Mouse (Mus musculus) lung, postnatal 0 days (tissue): ENCODE results near the gene Rtn2. TPM values are rescaled to one million over a fixed set of nuclear protein-coding genes. Genes with fewer than 3 reads are reported as not detected.

ENCODE experiments used
- ATAC-seq: fragments of 200-750 bp; cut with Nextera tagmentation; 2 replicates; pipeline ENCODE4 v1.8.0; 2017; ENCODE audit warnings: moderate library complexity
- DNase-seq: peaks from one replicate; pipeline ENCODE4 v3.0.0-alpha.2; 2016; ENCODE audit warnings: low spot score
- H3K27ac ChIP-seq: fragments of 300-500 bp; sonication (generic); 2 replicates; pipeline ENCODE4 v1.5.1; 2014; ENCODE audit warnings: antibody characterized with exemption, mild to moderate bottlenecking, low read length, mixed read lengths
- H3K27me3 ChIP-seq: fragments of 300-500 bp; sonication (generic); replicated peaks from 2 replicates; pipeline ENCODE4 v1.6.1; 2014; ENCODE audit warnings: low read length, mixed read lengths; ENCODE audit not compliant: insufficient read depth
- H3K36me3 ChIP-seq: fragments of 300-500 bp; sonication (generic); 2 replicates; pipeline ENCODE4 v1.6.1; 2014; ENCODE audit warnings: low read length, mixed read lengths; ENCODE audit not compliant: insufficient read depth
- H3K4me1 ChIP-seq: fragments of 300-500 bp; sonication (generic); 2 replicates; pipeline ENCODE4 v1.6.1; 2014; ENCODE audit warnings: antibody characterized with exemption, low read depth, low read length, mixed read lengths; ENCODE audit not compliant: insufficient read depth
- H3K4me2 ChIP-seq: fragments of 300-500 bp; sonication (generic); replicated peaks from 2 replicates; pipeline ENCODE4 v1.6.1; 2014; ENCODE audit warnings: low read depth, mild to moderate bottlenecking, low read length, moderate library complexity, mixed read lengths
- H3K4me3 ChIP-seq: fragments of 300-500 bp; sonication (generic); 2 replicates; pipeline ENCODE4 v1.5.1; 2014; ENCODE audit warnings: low read depth, low read length
- H3K9ac ChIP-seq: fragments of 300-500 bp; sonication (generic); replicated peaks from 2 replicates; pipeline ENCODE4 v1.6.1; 2014; ENCODE audit warnings: low read depth, mild to moderate bottlenecking
- H3K9me3 ChIP-seq: fragments of 300-500 bp; sonication (generic); 2 replicates; pipeline ENCODE4 v1.6.1; 2016; ENCODE audit warnings: low read length, mixed read lengths
- CTCF ChIP-seq: IDR thresholded peaks from 2 replicates; pipeline ENCODE4 v1.5.1; 2016; ENCODE audit warnings: antibody characterized with exemption, mild to moderate bottlenecking
- EP300 ChIP-seq: IDR thresholded peaks from 2 replicates; pipeline ENCODE4 v1.6.1; 2016; ENCODE audit warnings: antibody characterized with exemption, mild to moderate bottlenecking, control low read depth
- WGBS: fragments of 180-500 bp; shearing (Covaris S2); extraction: QIAGEN DNeasy Blood & Tissue Kit; methylation state at CpG from one replicate; pipeline ENCODE4 v1.1.7; 2014; 5-methylcytosine and 5-hydroxymethylcytosine counted together
- polyA plus RNA-seq: library from polyadenylated mRNA; unstranded; fragments of >200 nt; fragmentation: Nextera tagmentation; extraction: Ambion mirVana; gene quantifications from 2 replicates; pipeline ENCODE4 v1.2.1, GENCODE M21; 2015

The Rtn2 gene
- polyA plus RNA-seq, 1 experiment from 2014 or later: 26.6 TPM

- 0 out of 2 replicates have a peak overlapping the region, but pooled peaks have one; percentile 5 for H3K9ac ChIP-seq
- H3K4me3 ChIP-seq: no peak overlapping the region
- peak overlapping the region; percentile 22; the same call in 1 of the 2 replicates for H3K4me2 ChIP-seq
- peaks cover 16% of the 10 kb centered on the region; the same call in 1 of the 2 replicates for H3K4me1 ChIP-seq
- TF ChIP-seq EP300 (no peak), CTCF (no peak)
- DNase-seq (peak; percentile 36), ATAC-seq (peak; percentile 3; the same call in 1 of the 2 replicates)
- H3K36me3 ChIP-seq: peaks cover 14% of the 10 kb centered on the region
- WGBS: 46% methylated on average over 10 of the region's 10 CpGs
- no peaks in the 10 kb centered on the region for H3K9me3 ChIP-seq
- H3K27ac ChIP-seq: peak overlapping the region; percentile 72
- H3K27me3 ChIP-seq: no peaks in the 10 kb centered on the region
Measured at GRCm38 (mm10) chr7:19265928-19266822, 16.2 kb upstream of the Rtn2 start.

DNA sequence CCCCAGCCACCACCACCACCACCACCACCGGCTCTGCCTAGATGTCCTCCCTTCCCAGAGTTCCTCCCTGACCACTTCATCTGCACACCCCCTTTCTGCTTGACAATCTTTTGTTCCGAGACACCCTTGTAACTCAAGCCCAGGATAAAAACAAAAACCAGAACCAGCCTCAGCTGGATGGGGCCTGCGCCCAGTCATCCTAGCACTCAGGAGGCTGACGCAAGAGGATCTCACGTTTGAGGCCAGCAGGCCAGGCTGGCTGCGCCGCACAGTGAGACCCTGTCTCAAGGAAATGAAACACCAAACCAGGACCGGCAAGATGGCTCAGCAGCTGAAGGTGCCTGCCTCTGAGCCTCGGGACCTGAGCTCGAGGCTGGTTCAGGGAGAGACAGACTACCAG, 15.4 kb upstream of the Rtn2 start:
- no peaks in the 10 kb centered on the region for H3K27me3 ChIP-seq
- peaks cover 10% of the 10 kb centered on the region; the same call in 1 of the 2 replicates for H3K36me3 ChIP-seq
- peaks cover 16% of the 10 kb centered on the region; the same call in 1 of the 2 replicates for H3K4me1 ChIP-seq
- H3K4me3 ChIP-seq: no peak overlapping the region
- peak overlapping the region; percentile 22; the same call in 1 of the 2 replicates for H3K4me2 ChIP-seq
- DNase-seq (peak; percentile 79), ATAC-seq (no peak)
- TF ChIP-seq EP300 (no peak), CTCF (no peak)
- no peak overlapping the region for H3K9ac ChIP-seq
- H3K27ac ChIP-seq: peak overlapping the region; percentile 72
- WGBS: 31% methylated on average over 10 of the region's 10 CpGs
- H3K9me3 ChIP-seq: no peaks in the 10 kb centered on the region

DNA sequence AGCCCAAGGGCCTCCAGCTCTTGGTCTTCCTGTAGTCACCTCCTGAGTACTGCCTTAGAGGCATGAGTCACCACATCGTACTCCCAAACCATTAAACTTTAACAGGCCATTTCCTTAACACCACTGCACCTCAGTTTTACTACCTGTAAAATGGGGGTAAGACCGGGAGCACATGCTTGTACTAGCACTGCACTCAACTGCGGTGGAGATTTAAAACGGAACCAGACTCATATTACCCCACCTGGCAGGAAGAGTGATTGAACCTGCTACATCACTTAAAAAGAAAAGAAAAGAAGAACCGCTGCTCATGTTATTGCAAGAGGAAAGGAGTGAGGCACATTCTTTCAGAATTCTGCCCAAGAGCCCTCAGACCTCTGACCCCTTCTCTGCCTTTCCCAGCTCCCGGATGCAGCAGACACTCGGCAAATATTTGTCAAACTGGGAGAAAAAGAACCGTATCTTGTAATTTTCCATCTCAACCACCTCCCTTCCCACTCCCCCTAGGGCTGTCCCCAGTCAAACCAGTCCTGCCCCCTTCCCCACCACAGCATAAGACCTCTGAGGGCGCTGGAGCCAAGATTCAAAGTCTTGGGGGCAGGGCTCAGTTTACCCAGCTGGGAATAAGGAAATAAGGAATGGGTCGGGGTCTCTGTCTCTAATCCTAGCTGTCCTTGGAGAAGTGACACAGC, 13.3 kb upstream of the Rtn2 start:
- Histone ChIP-seq H3K9me3 (no peaks in the 10 kb centered on the region), H3K4me2 (peak overlapping the region; percentile 91), H3K4me1 (peaks cover 20% of the 10 kb centered on the region; the same call in 1 of the 2 replicates), H3K9ac (peak overlapping the region; percentile 78), H3K36me3 (no peaks in the 10 kb centered on the region; the same call in 1 of the 2 replicates), H3K4me3 (peak overlapping the region; percentile 90), H3K27me3 (no peaks in the 10 kb centered on the region), H3K27ac (peak overlapping the region; percentile 95)
- peak; percentile 90 for DNase-seq
- no peak for TF ChIP-seq EP300
- no peak for TF ChIP-seq CTCF
- WGBS: 7% methylated on average over 10 of the region's 10 CpGs
- ATAC-seq: peak; percentile 39

- TF ChIP-seq EP300 (no peak), CTCF (no peak)
- peaks cover 20% of the 10 kb centered on the region; the same call in 1 of the 2 replicates for H3K4me1 ChIP-seq
- H3K9me3 ChIP-seq: no peaks in the 10 kb centered on the region
- no peaks in the 10 kb centered on the region for H3K27me3 ChIP-seq
- peak overlapping the region; percentile 95 for H3K27ac ChIP-seq
- H3K4me3 ChIP-seq: peak overlapping the region; percentile 90
- DNase-seq: peak; percentile 95
- peak; percentile 77 for ATAC-seq
- WGBS: under 1% methylated on average over 16 of the region's 19 CpGs
- peak overlapping the region; percentile 91 for H3K4me2 ChIP-seq
- no peaks in the 10 kb centered on the region; the same call in 1 of the 2 replicates for H3K36me3 ChIP-seq
- H3K9ac ChIP-seq: peak overlapping the region; percentile 78
Measured at GRCm38 (mm10) chr7:19269721-19270441, 12.5 kb upstream of the Rtn2 start.

GRCm38 (mm10) chr7:19270509-19271237, 11.8 kb upstream of the Rtn2 start:
- TF ChIP-seq CTCF (no peak), EP300 (no peak)
- peak; percentile 59 for DNase-seq
- ATAC-seq: no peak
- H3K27me3 ChIP-seq: no peaks in the 10 kb centered on the region
- no peaks in the 10 kb centered on the region for H3K36me3 ChIP-seq
- H3K9me3 ChIP-seq: no peaks in the 10 kb centered on the region
- peak overlapping the region; percentile 90 for H3K4me3 ChIP-seq
- H3K4me2 ChIP-seq: peak overlapping the region; percentile 91
- H3K4me1 ChIP-seq: peaks cover 17% of the 10 kb centered on the region; the same call in 1 of the 2 replicates
- WGBS: 0% methylated on average over 13 of the region's 21 CpGs
- peak overlapping the region; percentile 78 for H3K9ac ChIP-seq
- peak overlapping the region; percentile 95 for H3K27ac ChIP-seq
